Mouse (Mus musculus): ENCODE data around the gene Cacna1f.

GRCm38 (mm10) chrX:7662936-7663335, 56.1 kb downstream of the Cacna1f start:
- TF ChIP-seq CTCF (conservative IDR thresholded peaks at IDR 0.05 in 1 of 2, IDR thresholded peaks at IDR 0.05 in 1 of 2; ENCODE audit: low read depth in 2 of 2, low read length in 2 of 2) (no peak), ZC3H11A (IDR thresholded peaks at IDR 0.05; ENCODE audit: low read depth, low read length) (no peak), POLR2A (IDR thresholded peaks at IDR 0.05; ENCODE audit: low read depth, low read length) (no peak), MAX (IDR thresholded peaks at IDR 0.05; ENCODE audit: low read length) (no peak), JUND (conservative IDR thresholded peaks at IDR 0.05; ENCODE audit: low read depth, low read length) (no peak)
